Mouse (Mus musculus): ENCODE measurements around the gene Gm28042. TPM values are rescaled to one million over a fixed set of nuclear protein-coding genes. Genes with fewer than 3 reads are reported as not detected.

Gm28042 gene
- polyA plus RNA-seq, 1 experiment from 2014 or later = 3.8 TPM

DNA sequence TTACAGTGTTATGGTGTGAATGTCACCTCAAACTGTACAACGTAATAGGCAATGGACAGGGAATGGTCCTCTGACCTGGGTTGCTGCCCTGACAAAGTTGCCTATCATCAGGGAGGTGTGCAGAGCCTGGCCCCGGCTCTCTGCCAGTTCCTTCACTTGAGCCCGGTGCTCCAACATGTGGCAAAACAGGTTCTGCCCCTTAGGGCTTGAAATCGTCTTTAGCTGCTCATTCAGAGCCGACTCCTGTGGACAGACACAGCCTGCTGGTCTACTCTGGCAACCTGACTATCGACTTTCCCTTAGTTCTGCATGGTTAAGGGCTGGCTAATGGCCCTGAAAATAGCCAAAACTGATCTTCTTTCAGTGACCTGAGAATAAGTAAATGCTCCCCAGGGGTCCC is 32.9 kb downstream of the Gm28042 start:
- Histone ChIP-seq H3K27ac (ENCODE audit: low read depth, low read length) (no peak overlapping the region), H3K9me3 (ENCODE audit: control insufficient read depth, low read length) (no peaks in the 10 kb centered on the region), H3K4me3 (ENCODE audit: low read depth, low read length) (no peak overlapping the region), H3K36me3 (ENCODE audit: control insufficient read depth, insufficient read depth, low read length) (no peaks in the 10 kb centered on the region), H3K27me3 (ENCODE audit: control insufficient read depth, insufficient read depth, low read length) (no peaks in the 10 kb centered on the region), H3K4me1 (ENCODE audit: control insufficient read depth, insufficient read depth, low read length) (no peaks in the 10 kb centered on the region), H3K9ac (ENCODE audit: low read length) (no peak overlapping the region), H3K4me2 (ENCODE audit: low read depth) (no peak overlapping the region)
- ATAC-seq (ENCODE audit: insufficient read depth, low FRiP score, low TSS enrichment) = no peak
- DNase-seq (ENCODE audit: low spot score) = no peak
- WGBS = 73% methylated on average over 6 of the region's 6 CpGs

DNA sequence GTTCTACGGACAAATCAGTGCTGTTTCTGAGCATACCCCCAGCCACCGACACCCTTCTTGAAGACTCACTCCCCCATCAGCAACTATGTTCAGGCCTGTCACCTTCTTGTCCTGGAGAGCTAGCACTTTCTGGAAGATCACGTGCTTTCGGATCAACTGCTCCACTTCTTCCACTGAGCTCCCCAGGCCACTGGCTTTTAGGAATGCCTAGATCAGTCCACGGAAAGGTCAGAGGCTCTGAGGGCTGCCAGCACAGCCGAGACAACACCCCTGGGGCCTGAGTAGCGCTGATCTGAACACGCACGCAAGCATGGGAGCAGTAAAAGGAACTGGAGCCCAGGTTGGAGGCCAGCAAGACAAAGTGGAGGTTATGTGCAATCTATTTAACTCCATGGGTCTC is 33.4 kb downstream of the Gm28042 start:
- ATAC-seq (ENCODE audit: insufficient read depth, low FRiP score, low TSS enrichment) (no peak), DNase-seq (ENCODE audit: low spot score) (no peak)
- Histone ChIP-seq H3K4me2 (ENCODE audit: low read depth) (no peak overlapping the region), H3K4me1 (ENCODE audit: control insufficient read depth, insufficient read depth, low read length) (no peaks in the 10 kb centered on the region), H3K27me3 (ENCODE audit: control insufficient read depth, insufficient read depth, low read length) (no peaks in the 10 kb centered on the region), H3K4me3 (ENCODE audit: low read depth, low read length) (no peak overlapping the region), H3K36me3 (ENCODE audit: control insufficient read depth, insufficient read depth, low read length) (no peaks in the 10 kb centered on the region), H3K9ac (ENCODE audit: low read length) (no peak overlapping the region), H3K27ac (ENCODE audit: low read depth, low read length) (no peak overlapping the region), H3K9me3 (ENCODE audit: control insufficient read depth, low read length) (no peaks in the 10 kb centered on the region)
- 72% methylated on average over 9 of the region's 9 CpGs for WGBS

DNA sequence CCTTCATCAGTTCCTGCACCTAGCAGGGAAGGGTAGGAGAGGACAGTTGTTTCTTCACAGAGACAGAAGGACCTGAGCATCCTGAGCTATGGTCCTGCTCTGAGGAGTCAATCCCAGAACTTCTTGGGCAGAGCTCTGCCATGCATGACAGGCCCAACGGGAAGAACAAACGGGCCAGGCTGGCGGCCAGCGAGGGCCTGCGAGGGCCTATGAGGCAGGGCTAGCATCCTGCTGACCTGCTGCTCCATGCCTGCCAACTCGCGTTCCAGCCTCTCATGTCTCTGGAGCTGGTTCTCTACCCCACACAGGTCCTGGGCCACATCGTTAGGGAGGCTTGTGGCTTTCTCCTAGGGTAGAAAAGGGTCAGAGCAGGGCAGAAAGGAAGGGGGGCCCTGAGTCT is 35.0 kb downstream of the Gm28042 start:
- 87% methylated on average over 8 of the region's 8 CpGs for WGBS
- ATAC-seq (ENCODE audit: insufficient read depth, low FRiP score, low TSS enrichment) = no peak
- Histone ChIP-seq H3K4me3 (ENCODE audit: low read depth, low read length) (no peak overlapping the region), H3K27ac (ENCODE audit: low read depth, low read length) (no peak overlapping the region), H3K36me3 (ENCODE audit: control insufficient read depth, insufficient read depth, low read length) (no peaks in the 10 kb centered on the region), H3K4me1 (ENCODE audit: control insufficient read depth, insufficient read depth, low read length) (no peaks in the 10 kb centered on the region), H3K9ac (ENCODE audit: low read length) (no peak overlapping the region), H3K27me3 (ENCODE audit: control insufficient read depth, insufficient read depth, low read length) (no peaks in the 10 kb centered on the region), H3K9me3 (ENCODE audit: control insufficient read depth, low read length) (no peaks in the 10 kb centered on the region), H3K4me2 (ENCODE audit: low read depth) (no peak overlapping the region)
- no peak for DNase-seq (ENCODE audit: low spot score)

DNA sequence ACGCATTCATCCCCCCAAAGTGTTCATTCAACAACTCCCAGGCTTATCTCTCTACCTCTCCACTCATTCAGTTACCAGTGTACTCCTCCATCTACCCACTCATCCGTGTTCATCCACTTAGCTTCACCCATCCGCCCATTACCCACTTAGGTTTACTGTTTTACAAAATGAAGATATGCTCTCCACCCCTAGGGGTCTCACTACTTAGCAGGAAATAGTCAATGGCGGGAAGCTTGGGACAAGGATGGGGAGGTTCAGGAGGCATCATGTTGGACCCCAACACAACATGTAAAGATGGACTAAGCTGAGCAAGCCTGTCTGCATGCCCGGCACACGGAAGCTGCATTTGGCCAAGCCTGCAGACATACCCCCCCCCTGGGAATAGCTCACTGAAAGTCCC is 37.3 kb downstream of the Gm28042 start:
- DNase-seq (ENCODE audit: low spot score) (no peak), ATAC-seq (ENCODE audit: insufficient read depth, low FRiP score, low TSS enrichment) (no peak)
- Histone ChIP-seq H3K4me1 (ENCODE audit: control insufficient read depth, insufficient read depth, low read length) (no peaks in the 10 kb centered on the region), H3K27me3 (ENCODE audit: control insufficient read depth, insufficient read depth, low read length) (no peaks in the 10 kb centered on the region), H3K9me3 (ENCODE audit: control insufficient read depth, low read length) (no peaks in the 10 kb centered on the region), H3K9ac (ENCODE audit: low read length) (no peak overlapping the region), H3K36me3 (ENCODE audit: control insufficient read depth, insufficient read depth, low read length) (no peaks in the 10 kb centered on the region), H3K27ac (ENCODE audit: low read depth, low read length) (no peak overlapping the region), H3K4me3 (ENCODE audit: low read depth, low read length) (no peak overlapping the region), H3K4me2 (ENCODE audit: low read depth) (no peak overlapping the region)
- WGBS = 86% methylated on average over 6 of the region's 6 CpGs

DNA sequence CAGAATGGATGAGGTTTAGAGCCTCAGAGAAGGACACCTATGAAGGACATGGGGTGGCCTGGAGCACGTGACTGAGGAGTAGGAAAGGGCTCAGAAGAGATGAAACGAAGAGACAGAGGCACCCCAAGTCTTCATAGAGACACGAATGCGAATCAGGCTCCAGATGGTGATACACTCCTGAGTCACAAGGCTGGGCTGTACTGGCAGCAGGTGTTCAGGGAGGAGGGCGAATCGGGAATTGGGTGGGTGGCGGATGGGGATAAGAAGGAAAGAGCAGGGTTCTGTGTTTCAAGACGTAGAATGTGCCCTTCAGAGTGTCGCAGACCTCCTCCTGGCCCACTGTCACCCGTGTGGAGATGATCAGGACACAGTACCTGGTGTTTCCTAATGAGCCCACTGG is 38.0 kb downstream of the Gm28042 start:
- no peak overlapping the region for H3K4me3 ChIP-seq (ENCODE audit: low read depth, low read length)
- H3K27ac ChIP-seq (ENCODE audit: low read depth, low read length) = no peak overlapping the region
- H3K9ac ChIP-seq (ENCODE audit: low read length) = no peak overlapping the region
- no peaks in the 10 kb centered on the region for H3K4me1 ChIP-seq (ENCODE audit: control insufficient read depth, insufficient read depth, low read length)
- H3K9me3 ChIP-seq (ENCODE audit: control insufficient read depth, low read length) = no peaks in the 10 kb centered on the region
- H3K36me3 ChIP-seq (ENCODE audit: control insufficient read depth, insufficient read depth, low read length) = no peaks in the 10 kb centered on the region
- H3K4me2 ChIP-seq (ENCODE audit: low read depth) = no peak overlapping the region
- ATAC-seq (ENCODE audit: insufficient read depth, low FRiP score, low TSS enrichment) (no peak), DNase-seq (ENCODE audit: low spot score) (no peak)
- 90% methylated on average over 10 of the region's 10 CpGs for WGBS
- H3K27me3 ChIP-seq (ENCODE audit: control insufficient read depth, insufficient read depth, low read length) = no peaks in the 10 kb centered on the region

DNA sequence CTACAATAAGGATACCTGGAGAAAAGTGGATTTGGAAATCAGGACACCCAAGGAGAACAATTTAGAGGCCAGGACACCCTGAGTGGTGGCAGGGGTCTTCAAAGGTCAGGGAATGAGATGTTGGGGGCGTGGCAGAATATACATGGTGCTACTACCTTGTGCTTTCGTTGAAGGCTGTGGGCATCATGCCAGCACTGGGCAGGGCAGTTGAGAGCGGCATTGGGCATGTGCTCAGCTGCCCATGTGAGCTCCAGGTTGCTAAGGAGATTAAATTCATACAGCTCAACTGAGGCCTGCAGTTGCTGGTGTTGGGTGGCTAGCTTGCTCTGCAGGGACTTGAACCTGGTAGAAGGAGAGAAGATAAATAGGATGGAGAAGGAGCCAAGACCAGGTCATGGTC is 38.9 kb downstream of the Gm28042 start:
- H3K9me3 ChIP-seq (ENCODE audit: control insufficient read depth, low read length) = no peaks in the 10 kb centered on the region
- ATAC-seq (ENCODE audit: insufficient read depth, low FRiP score, low TSS enrichment) = no peak
- WGBS = 91% methylated on average over 3 of the region's 3 CpGs
- no peak for DNase-seq (ENCODE audit: low spot score)
- H3K4me2 ChIP-seq (ENCODE audit: low read depth) = no peak overlapping the region
- no peaks in the 10 kb centered on the region for H3K27me3 ChIP-seq (ENCODE audit: control insufficient read depth, insufficient read depth, low read length)
- no peak overlapping the region for H3K9ac ChIP-seq (ENCODE audit: low read length)
- H3K27ac ChIP-seq (ENCODE audit: low read depth, low read length) = no peak overlapping the region
- H3K36me3 ChIP-seq (ENCODE audit: control insufficient read depth, insufficient read depth, low read length) = no peaks in the 10 kb centered on the region
- no peaks in the 10 kb centered on the region for H3K4me1 ChIP-seq (ENCODE audit: control insufficient read depth, insufficient read depth, low read length)
- H3K4me3 ChIP-seq (ENCODE audit: low read depth, low read length) = no peak overlapping the region

DNA sequence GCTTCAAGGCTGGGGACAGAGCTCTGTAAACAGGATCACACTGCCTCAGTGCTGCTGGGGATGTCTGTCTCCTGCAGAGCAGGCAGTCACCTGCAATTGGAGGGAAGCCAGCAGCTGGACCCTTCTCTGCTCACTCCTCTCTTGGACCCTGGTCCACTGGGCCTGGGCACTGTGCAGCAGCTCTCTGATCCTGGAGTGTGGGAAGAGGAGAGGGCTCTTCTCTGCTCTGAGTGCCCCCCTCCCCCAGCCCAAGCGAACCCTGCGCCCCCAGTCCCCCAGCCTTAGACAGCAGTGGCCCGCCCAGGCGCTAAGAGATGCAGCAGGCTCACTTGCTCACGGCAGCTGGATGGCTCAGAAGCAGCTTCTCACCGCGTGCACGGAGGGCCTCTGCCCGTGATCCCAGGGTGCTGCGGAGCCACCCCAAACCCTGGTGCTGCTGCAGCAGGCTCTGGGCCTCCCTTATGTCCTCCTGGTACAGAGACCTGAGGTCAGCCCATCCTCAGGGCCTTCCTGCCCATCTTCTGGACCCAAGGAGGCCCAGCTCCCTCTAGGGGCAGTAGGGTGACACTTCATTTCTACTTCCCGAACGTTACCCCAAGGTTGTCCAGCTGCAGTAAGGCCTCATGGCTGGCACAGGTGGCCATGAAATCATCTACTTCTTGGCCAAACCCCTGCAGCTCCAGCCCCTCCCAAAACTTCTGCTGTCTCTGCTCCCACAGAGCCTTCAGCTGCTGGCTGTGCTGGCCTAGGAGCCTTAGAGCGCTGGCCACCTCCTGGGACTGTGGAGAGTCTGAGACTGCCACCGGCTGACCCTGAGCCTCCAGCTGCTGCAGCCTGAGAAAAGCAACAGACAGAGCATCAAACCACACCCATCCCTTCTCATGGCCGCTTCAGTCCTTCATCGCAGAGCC is 41.5 kb downstream of the Gm28042 start:
- Histone ChIP-seq H3K4me3 (ENCODE audit: low read depth, low read length) (no peak overlapping the region), H3K4me2 (ENCODE audit: low read depth) (no peak overlapping the region), H3K36me3 (ENCODE audit: control insufficient read depth, insufficient read depth, low read length) (no peaks in the 10 kb centered on the region), H3K27ac (ENCODE audit: low read depth, low read length) (no peak overlapping the region), H3K9ac (ENCODE audit: low read length) (no peak overlapping the region), H3K4me1 (ENCODE audit: control insufficient read depth, insufficient read depth, low read length) (no peaks in the 10 kb centered on the region), H3K27me3 (ENCODE audit: control insufficient read depth, insufficient read depth, low read length) (no peaks in the 10 kb centered on the region), H3K9me3 (ENCODE audit: control insufficient read depth, low read length) (no peaks in the 10 kb centered on the region)
- WGBS = 38% methylated on average over 16 of the region's 16 CpGs
- peak; percentile 47 for DNase-seq (ENCODE audit: low spot score)
- ATAC-seq (ENCODE audit: insufficient read depth, low FRiP score, low TSS enrichment) = peak; percentile 53; the same call in 1 of the 2 replicates

DNA sequence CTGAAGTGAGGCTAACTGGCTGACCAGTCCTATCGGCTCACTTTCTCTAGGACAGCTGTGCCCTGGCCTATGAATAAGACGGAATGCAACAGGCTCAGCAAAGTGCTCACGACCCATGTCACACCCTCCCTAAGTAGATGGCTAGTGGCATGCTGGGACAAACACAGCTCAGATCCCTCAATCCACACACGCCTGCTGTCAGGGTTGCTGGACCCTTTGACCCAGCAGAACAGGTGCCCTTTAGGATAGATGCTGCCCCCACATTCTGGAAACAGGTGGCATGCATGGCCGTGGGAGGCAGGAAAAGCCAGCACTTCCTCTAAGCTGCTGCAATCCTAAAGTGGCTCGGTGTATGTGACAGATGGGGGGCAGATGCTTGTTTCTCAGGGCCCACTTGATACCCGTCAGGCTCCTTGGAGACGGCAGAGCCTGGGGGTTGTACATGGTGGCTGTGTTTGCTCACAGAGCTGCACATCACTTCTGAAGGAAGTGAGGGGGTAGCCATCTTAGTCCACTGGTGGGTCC is 42.2 kb downstream of the Gm28042 start:
- no peak overlapping the region for H3K9ac ChIP-seq (ENCODE audit: low read length)
- no peaks in the 10 kb centered on the region for H3K9me3 ChIP-seq (ENCODE audit: control insufficient read depth, low read length)
- H3K36me3 ChIP-seq (ENCODE audit: control insufficient read depth, insufficient read depth, low read length) = no peaks in the 10 kb centered on the region
- no peaks in the 10 kb centered on the region for H3K4me1 ChIP-seq (ENCODE audit: control insufficient read depth, insufficient read depth, low read length)
- DNase-seq (ENCODE audit: low spot score) (no peak), ATAC-seq (ENCODE audit: insufficient read depth, low FRiP score, low TSS enrichment) (no peak)
- H3K27ac ChIP-seq (ENCODE audit: low read depth, low read length) = no peak overlapping the region
- no peak overlapping the region for H3K4me2 ChIP-seq (ENCODE audit: low read depth)
- H3K4me3 ChIP-seq (ENCODE audit: low read depth, low read length) = no peak overlapping the region
- no peaks in the 10 kb centered on the region for H3K27me3 ChIP-seq (ENCODE audit: control insufficient read depth, insufficient read depth, low read length)
- WGBS = 64% methylated on average over 8 of the region's 8 CpGs

DNA sequence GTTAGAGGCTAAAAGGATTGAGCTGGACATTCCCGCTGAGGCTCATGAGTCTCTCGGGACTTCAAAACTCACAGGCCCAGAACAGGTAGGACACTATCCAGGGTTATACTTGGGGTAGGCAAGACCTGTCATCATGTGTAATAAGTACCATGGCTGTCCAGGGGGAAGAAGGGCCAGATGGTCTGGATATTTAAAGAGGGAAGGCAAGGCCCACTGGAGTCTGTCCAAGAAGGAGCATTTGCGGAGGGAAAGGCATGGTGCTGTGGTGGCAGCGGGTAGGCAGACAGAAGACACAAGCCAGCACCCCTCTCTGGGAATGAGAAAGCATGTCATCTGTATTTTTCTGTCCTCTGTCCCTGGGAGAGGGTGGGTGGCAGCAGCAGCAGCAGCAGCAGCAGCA is 46.8 kb downstream of the Gm28042 start:
- H3K9ac ChIP-seq (ENCODE audit: low read length) = no peak overlapping the region
- H3K36me3 ChIP-seq (ENCODE audit: control insufficient read depth, insufficient read depth, low read length) = no peaks in the 10 kb centered on the region
- no peak overlapping the region for H3K4me2 ChIP-seq (ENCODE audit: low read depth)
- H3K27me3 ChIP-seq (ENCODE audit: control insufficient read depth, insufficient read depth, low read length) = peaks cover 16% of the 10 kb centered on the region
- ATAC-seq (ENCODE audit: insufficient read depth, low FRiP score, low TSS enrichment) (no peak), DNase-seq (ENCODE audit: low spot score) (no peak)
- H3K9me3 ChIP-seq (ENCODE audit: control insufficient read depth, low read length) = no peaks in the 10 kb centered on the region
- 89% methylated on average over 4 of the region's 4 CpGs for WGBS
- H3K4me1 ChIP-seq (ENCODE audit: control insufficient read depth, insufficient read depth, low read length) = 0 out of 2 replicates have a peak, but pooled peaks cover 2% of the 10 kb centered on the region
- no peak overlapping the region for H3K27ac ChIP-seq (ENCODE audit: low read depth, low read length)
- no peak overlapping the region for H3K4me3 ChIP-seq (ENCODE audit: low read depth, low read length)
